Mouse (Mus musculus) neural tube, embryonic 14.5 days (tissue): ENCODE measurements around the gene Strc. TPM values are rescaled to one million over a fixed set of nuclear protein-coding genes. Genes with fewer than 3 reads are reported as not detected.
"Not testable (repeated sequence)": the region's sequence is repeated elsewhere in the genome, so short reads cannot be mapped to it uniquely, and the experiment has no call there.

Experiments
- ATAC-seq: fragments of 200-750 bp; cut with Nextera tagmentation; 2 replicates; pipeline ENCODE4 v1.8.0; 2017; ENCODE audit warnings: low read depth, mild to moderate bottlenecking, moderate TSS enrichment, moderate library complexity
- H3K27ac ChIP-seq: fragments of 300-500 bp; sonication (generic); 2 replicates; pipeline ENCODE4 v1.5.1; 2014; ENCODE audit warnings: low read depth, mild to moderate bottlenecking, control low read depth, low read length, moderate library complexity, mixed read lengths
- H3K27me3 ChIP-seq: fragments of 300-500 bp; sonication (generic); 2 replicates; pipeline ENCODE4 v1.6.1; 2014; ENCODE audit warnings: low read length; ENCODE audit not compliant: control insufficient read depth, insufficient read depth
- H3K36me3 ChIP-seq: fragments of 300-500 bp; sonication (generic); 2 replicates; pipeline ENCODE4 v1.6.1; 2014; ENCODE audit warnings: low read length, mixed read lengths; ENCODE audit not compliant: control insufficient read depth, insufficient read depth
- H3K4me1 ChIP-seq: fragments of 300-500 bp; sonication (generic); 2 replicates; pipeline ENCODE4 v1.6.1; 2014; ENCODE audit warnings: low read length; ENCODE audit not compliant: control insufficient read depth, insufficient read depth
- H3K4me2 ChIP-seq: fragments of 300-500 bp; sonication (generic); 2 replicates; pipeline ENCODE4 v1.6.1; 2014; ENCODE audit warnings: mild to moderate bottlenecking, low read depth, low read length, control low read depth
- H3K4me3 ChIP-seq: fragments of 300-500 bp; sonication (generic); 2 replicates; pipeline ENCODE4 v1.5.1; 2014; ENCODE audit warnings: low read depth, low read length, control low read depth, mixed read lengths
- H3K9ac ChIP-seq: fragments of 300-500 bp; sonication (generic); replicated peaks from 2 replicates; pipeline ENCODE4 v1.6.1; 2014; ENCODE audit warnings: low read depth, mild to moderate bottlenecking, control low read depth, low read length, mixed read lengths
- H3K9me3 ChIP-seq: fragments of 300-500 bp; sonication (generic); 2 replicates; pipeline ENCODE4 v1.6.1; 2016; ENCODE audit warnings: low read length; ENCODE audit not compliant: control insufficient read depth
- WGBS: fragments of 180-500 bp; shearing (Covaris S2); extraction: QIAGEN DNeasy Blood & Tissue Kit; methylation state at CpG from one replicate; pipeline ENCODE4 v1.1.7; 2014; 5-methylcytosine and 5-hydroxymethylcytosine counted together
- polyA plus RNA-seq: library from polyadenylated mRNA; unstranded; fragments of >200 nt; fragmentation: Nextera tagmentation; extraction: Ambion mirVana; gene quantifications from 2 replicates; pipeline ENCODE4 v1.2.1, GENCODE M21; 2014

Gene Strc
- polyA plus RNA-seq = not detected in 2 replicates

- H3K36me3 ChIP-seq, H3K27ac ChIP-seq, H3K4me2 ChIP-seq, H3K27me3 ChIP-seq, H3K4me1 ChIP-seq, H3K9ac ChIP-seq, H3K4me3 ChIP-seq, ATAC-seq, H3K9me3 ChIP-seq: not testable (repeated sequence)
- 94% methylated on average over 15 of the region's 17 CpGs for WGBS
These were observed at the start of gene Strc for GRCm38 (mm10) chr2:121386961-121387575. TSS of gene Strc (minus strand) at chr2:121387168.

- Histone ChIP-seq H3K9ac (no peak overlapping the region), H3K27ac (no peak overlapping the region), H3K4me3 (no peak overlapping the region), H3K4me2 (no peak overlapping the region), H3K36me3 (peaks cover 70% of the 10 kb centered on the region), H3K27me3 (no peaks in the 10 kb centered on the region), H3K9me3 (no peaks in the 10 kb centered on the region), H3K4me1 (no peaks in the 10 kb centered on the region)
- WGBS = 100% methylated on average over 1 of the region's 1 CpGs
- no peak for ATAC-seq
These were observed 47.9 kb upstream of the Strc start for GRCm38 (mm10) chr2:121434854-121435253.

- Histone ChIP-seq H3K4me1 (no peaks in the 10 kb centered on the region), H3K4me3 (no peak overlapping the region), H3K36me3 (peaks cover 61% of the 10 kb centered on the region), H3K9me3 (no peaks in the 10 kb centered on the region), H3K4me2 (no peak overlapping the region), H3K27me3 (no peaks in the 10 kb centered on the region), H3K9ac (no peak overlapping the region), H3K27ac (no peak overlapping the region)
- no peak for ATAC-seq
- 96% methylated on average over 2 of the region's 2 CpGs for WGBS
These were observed 38.9 kb upstream of the Strc start for GRCm38 (mm10) chr2:121425890-121426289.

- ATAC-seq = no peak
- WGBS = 93% methylated on average over 2 of the region's 2 CpGs
- Histone ChIP-seq H3K4me1 (no peaks in the 10 kb centered on the region), H3K9ac (no peak overlapping the region), H3K4me2 (no peak overlapping the region), H3K27ac (no peak overlapping the region), H3K36me3 (peaks cover 40% of the 10 kb centered on the region), H3K9me3 (no peaks in the 10 kb centered on the region), H3K27me3 (no peaks in the 10 kb centered on the region), H3K4me3 (no peak overlapping the region)
These were observed 36.2 kb upstream of the Strc start for GRCm38 (mm10) chr2:121423166-121423565.

- Histone ChIP-seq H3K27me3 (0 out of 2 replicates have a peak, but pooled peaks cover 3% of the 10 kb centered on the region), H3K4me3 (no peak overlapping the region), H3K4me1 (peaks cover 17% of the 10 kb centered on the region), H3K9me3 (no peaks in the 10 kb centered on the region), H3K27ac (no peak overlapping the region), H3K36me3 (peaks cover 11% of the 10 kb centered on the region), H3K4me2 (no peak overlapping the region), H3K9ac (no peak overlapping the region)
- 92% methylated on average over 3 of the region's 3 CpGs for WGBS
- no peak for ATAC-seq
These were observed 31.5 kb upstream of the Strc start for GRCm38 (mm10) chr2:121418476-121418875.

GRCm38 (mm10) chr2:121416356-121416755 is 29.4 kb upstream of the Strc start:
- Histone ChIP-seq H3K27ac (no peak overlapping the region), H3K4me2 (no peak overlapping the region; the same call in 1 of the 2 replicates), H3K9me3 (no peaks in the 10 kb centered on the region), H3K9ac (no peak overlapping the region), H3K4me1 (peaks cover 22% of the 10 kb centered on the region), H3K4me3 (no peak overlapping the region), H3K27me3 (0 out of 2 replicates have a peak, but pooled peaks cover 3% of the 10 kb centered on the region), H3K36me3 (no peaks in the 10 kb centered on the region; the same call in 1 of the 2 replicates)
- WGBS = 93% methylated on average over 6 of the region's 6 CpGs
- ATAC-seq = no peak

- peaks cover 22% of the 10 kb centered on the region for H3K4me1 ChIP-seq
- H3K36me3 ChIP-seq = no peaks in the 10 kb centered on the region; the same call in 1 of the 2 replicates
- ATAC-seq = no peak
- 0 out of 2 replicates have a peak, but pooled peaks cover 3% of the 10 kb centered on the region for H3K27me3 ChIP-seq
- WGBS = 84% methylated on average over 3 of the region's 3 CpGs
- no peak overlapping the region for H3K9ac ChIP-seq
- H3K4me2 ChIP-seq = peak overlapping the region; percentile 52
- no peak overlapping the region for H3K27ac ChIP-seq
- H3K4me3 ChIP-seq = peak overlapping the region; percentile 100
- H3K9me3 ChIP-seq = no peaks in the 10 kb centered on the region
These were observed 28.6 kb upstream of the Strc start for GRCm38 (mm10) chr2:121415591-121415990.

GRCm38 (mm10) chr2:121415103-121415502 is 28.1 kb upstream of the Strc start:
- H3K4me3 ChIP-seq = peak overlapping the region; percentile 100
- peak overlapping the region; percentile 52 for H3K4me2 ChIP-seq
- no peaks in the 10 kb centered on the region for H3K9me3 ChIP-seq
- H3K4me1 ChIP-seq = peaks cover 22% of the 10 kb centered on the region
- H3K36me3 ChIP-seq = no peaks in the 10 kb centered on the region; the same call in 1 of the 2 replicates
- 0 out of 2 replicates have a peak, but pooled peaks cover 3% of the 10 kb centered on the region for H3K27me3 ChIP-seq
- 37% methylated on average over 3 of the region's 3 CpGs for WGBS
- H3K27ac ChIP-seq = no peak overlapping the region
- 0 out of 2 replicates have a peak overlapping the region, but pooled peaks have one; percentile 18 for H3K9ac ChIP-seq
- no peak for ATAC-seq

- Histone ChIP-seq H3K27ac (peak overlapping the region; percentile 97), H3K36me3 (no peaks in the 10 kb centered on the region; the same call in 1 of the 2 replicates), H3K4me1 (peaks cover 22% of the 10 kb centered on the region), H3K27me3 (0 out of 2 replicates have a peak, but pooled peaks cover 3% of the 10 kb centered on the region), H3K4me2 (peak overlapping the region; percentile 52), H3K9me3 (no peaks in the 10 kb centered on the region), H3K9ac (peak overlapping the region; percentile 97), H3K4me3 (peak overlapping the region; percentile 100)
- ATAC-seq = peak; percentile 50
- WGBS = under 1% methylated on average over 32 of the region's 32 CpGs
These were observed 27.2 kb upstream of the Strc start for GRCm38 (mm10) chr2:121414139-121414685.
